Mouse (Mus musculus): ENCODE data around the gene Manba.

GRCm38 (mm10) chr3:135498891-135499290 is 13.5 kb downstream of the Manba start:
- TF ChIP-seq CTCF (IDR thresholded peaks at IDR 0.05; ENCODE audit: low read depth) (no peak), EP300 (IDR thresholded peaks at IDR 0.05; ENCODE audit: low read depth) (no peak)
